Mouse (Mus musculus) urinary bladder, postnatal 4 days (tissue): ENCODE measurements around the gene Tgfbi.

Experiments used
- DNase-seq, 2 experiments: peaks; one replicate each; pipeline ENCODE4 v3.0.0; 2021 to 2022; ENCODE audit warnings: low spot score in 2 of 2

The Tgfbi gene

DNA sequence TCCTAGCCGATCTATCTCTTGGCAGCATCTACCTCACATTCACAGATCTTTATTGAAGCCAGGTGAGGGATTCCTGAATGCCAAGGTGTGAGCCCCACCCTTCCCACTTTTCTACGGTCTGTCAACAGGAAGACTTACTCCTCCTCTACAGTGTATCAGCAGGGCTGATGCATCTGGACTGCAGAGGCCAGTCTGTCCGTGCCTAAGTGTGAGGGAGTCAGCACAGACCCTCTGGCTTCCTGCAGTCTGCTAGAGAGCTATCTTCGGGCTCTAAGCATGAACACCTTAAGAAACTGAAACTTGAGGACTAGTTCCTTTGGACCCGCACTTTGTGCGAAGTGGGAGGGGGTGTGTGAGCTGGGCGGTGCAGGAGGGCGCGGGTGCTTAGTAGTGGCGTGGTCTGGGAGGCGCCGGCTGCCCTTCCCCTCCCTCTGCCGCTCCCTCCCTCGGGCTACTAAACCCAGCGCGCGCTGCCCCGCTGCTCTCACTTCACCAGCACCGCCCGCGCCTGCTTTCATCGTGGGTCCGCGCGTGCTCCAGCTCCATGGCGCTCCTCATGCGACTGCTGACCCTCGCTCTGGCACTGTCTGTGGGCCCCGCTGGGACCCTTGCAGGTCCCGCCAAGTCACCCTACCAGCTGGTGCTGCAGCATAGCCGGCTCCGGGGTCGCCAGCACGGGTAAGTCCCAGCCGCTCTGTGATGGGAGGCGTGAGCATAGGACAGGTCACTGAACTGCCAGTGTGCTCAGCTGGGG lies at the start of gene Tgfbi:
Gene Tgfbi, plus strand, starts transcription at position 421 of the 754 bp plus-strand sequence.
- peak; percentile 56 to 76 for DNase-seq

DNA sequence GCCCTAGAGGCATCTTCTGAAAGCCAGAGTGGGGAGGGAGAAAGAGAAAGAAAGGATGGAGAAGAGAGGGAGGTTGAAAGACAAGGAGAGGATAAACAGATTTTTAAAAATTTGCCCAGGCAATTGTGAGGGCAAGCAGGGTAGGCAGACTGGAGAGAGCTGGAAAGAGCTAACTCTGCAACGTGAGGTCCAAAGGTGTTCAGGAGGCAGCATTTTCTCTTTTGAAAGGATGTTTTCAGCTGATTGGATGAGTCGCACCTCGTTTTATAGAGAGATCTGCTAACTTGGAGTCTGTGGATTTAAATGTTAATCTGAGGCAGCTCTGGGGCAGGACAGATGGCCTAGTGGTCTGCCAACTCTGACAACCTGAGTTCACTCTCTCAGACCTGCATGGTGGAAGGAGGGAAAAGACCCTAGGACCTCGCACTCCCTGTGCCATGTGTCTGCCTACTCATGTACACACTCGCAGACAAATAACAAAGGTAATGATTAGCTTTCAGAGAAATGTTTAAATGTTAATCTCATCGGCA lies 49.4 kb upstream of the Tgfbi start:
- DNase-seq = no peak

DNA sequence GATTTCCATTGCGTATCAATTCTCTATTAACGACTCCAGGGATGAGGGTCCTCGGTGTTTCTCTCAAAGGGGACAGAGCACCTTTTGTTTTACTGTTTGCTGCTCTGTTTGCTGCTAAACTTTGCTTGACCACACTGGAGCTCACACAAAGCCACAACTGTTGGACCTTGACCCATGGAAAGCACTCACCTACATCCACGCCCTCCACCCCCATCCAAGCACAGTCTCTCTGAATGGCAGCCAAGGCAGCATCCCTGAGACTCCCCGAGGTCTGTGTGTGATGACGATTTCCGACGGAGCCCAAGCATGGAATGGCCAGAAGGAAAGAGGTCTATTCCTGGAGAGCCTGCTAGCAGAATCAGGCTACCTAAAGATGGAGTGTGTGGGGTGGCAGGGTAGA lies 48.2 kb upstream of the Tgfbi start:
- DNase-seq = no peak

DNA sequence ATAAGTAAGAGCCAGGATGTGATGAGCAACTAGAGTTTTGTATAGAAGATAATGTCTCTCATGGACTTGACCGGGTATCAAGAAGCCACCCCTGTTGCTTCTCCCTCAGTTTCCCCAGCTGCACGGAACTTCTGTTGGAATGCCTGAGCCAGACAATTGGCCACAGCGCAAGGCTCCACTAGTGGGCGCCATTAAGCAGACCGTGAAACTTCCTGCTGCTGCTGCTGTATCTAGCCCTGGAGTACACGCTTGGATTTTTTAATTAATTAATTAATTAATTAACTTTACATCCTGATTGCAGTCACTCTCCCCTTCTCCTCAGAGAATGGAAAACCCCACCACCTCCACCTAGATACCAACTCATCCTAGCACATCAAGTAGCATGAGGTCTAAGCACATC lies 46.2 kb upstream of the Tgfbi start:
- DNase-seq = no peak

DNA sequence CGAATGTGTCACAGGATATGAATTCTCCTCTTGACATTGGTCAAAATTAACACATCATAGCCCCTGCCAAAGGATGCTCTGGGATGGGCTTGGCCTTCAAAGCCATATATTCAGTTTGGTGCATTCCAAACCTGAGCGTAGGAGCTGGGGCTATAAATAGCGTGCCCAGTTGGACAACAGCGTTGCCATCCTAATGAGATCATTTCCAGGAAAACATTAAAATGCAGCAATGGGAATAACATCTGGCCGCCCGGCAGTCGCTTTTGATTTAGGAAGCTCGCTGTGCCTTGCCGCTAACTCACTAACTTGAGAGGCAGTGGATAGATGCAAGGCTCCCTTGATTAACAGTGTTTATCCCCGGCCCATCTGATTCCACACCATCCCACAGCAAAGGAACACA lies 43.0 kb upstream of the Tgfbi start:
- no peak for DNase-seq

DNA sequence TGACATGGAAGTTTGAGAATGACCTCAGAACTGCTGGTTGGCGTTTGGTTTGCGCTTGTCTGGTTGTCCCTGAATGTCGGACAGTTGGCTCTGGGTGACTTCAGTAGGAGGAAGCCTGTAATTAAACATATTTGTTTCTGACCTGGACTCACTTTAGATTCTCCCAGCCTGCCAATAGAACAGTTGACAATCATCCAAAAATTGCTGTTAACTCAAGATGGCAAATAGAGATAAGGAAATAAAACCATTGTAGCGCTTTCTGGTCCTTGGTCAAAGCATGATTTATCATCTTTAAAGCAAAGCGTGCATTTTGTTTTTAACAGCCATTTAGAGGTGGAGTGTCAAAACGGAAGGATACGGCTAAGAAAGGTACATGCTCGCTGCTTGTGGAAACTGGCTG lies 37.7 kb upstream of the Tgfbi start:
- DNase-seq = no peak

DNA sequence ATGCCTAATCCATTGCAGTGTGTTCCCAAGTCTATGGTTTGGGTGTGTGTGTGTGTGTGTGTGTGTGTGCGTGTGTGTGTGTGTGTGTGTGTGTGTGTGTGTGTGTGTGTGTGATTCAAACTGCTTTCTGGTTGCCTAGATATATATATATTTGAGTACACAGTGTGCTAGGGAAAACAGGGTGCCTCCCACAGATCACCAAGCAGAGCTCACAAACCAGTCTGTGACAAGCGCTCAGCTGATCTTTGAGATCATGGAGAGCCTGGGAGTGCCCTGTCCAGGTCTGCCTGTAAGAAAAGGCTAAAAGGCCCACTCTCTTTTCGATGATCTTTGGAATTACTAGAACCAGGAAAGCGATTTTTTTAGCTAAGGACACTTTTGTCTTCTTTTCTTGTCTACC lies 34.2 kb upstream of the Tgfbi start:
- DNase-seq = no peak

DNA sequence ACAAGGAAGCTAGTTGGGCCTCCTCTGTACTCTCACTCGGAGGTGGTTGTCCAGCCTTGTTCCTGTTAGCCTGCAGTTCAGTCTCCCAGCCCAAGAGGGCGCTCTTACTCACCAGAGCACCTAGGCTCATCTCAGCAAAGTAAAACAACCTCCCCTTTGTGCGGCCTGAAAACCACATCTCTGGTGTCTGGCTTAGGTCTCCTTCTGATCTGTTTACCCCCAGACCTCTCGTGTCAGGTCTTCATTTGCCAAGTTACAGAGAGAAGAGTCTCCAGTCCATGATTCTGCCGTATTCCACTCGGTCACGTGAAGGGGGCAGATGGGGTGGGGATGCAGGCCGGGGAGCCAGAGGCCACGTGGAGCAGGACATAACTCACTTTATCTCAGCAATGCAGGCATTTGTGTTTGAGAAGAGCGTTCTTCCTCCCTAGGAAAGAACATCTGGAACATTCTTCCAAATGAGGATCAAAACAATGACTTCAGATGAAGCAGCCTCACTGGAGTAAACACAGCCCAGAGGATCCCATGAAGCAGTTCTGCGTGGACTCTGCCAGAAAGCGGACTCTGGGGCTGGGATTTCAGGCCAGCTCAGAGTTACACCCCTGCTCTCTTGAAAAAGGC lies 33.5 kb upstream of the Tgfbi start:
- peak; percentile 71 to 80 for DNase-seq

DNA sequence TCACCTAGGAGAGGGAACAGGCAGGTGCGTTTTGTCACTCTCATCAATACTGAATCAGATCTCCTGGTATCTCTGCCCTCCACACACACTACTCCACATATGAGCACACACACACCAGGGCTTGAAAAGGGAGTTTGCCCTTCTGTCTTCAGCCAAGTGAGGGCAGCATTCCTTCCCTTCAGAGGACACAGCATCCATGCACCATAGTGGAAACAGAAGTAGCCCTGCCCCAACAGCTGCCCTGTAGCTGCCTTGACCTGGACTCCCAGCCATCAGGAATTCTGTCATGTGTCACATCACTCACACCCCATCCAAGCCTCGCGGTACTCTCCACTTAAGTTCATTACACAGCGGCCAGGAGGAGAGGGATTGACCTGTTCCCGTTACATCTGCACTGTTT lies 31.2 kb upstream of the Tgfbi start:
- DNase-seq = no peak

DNA sequence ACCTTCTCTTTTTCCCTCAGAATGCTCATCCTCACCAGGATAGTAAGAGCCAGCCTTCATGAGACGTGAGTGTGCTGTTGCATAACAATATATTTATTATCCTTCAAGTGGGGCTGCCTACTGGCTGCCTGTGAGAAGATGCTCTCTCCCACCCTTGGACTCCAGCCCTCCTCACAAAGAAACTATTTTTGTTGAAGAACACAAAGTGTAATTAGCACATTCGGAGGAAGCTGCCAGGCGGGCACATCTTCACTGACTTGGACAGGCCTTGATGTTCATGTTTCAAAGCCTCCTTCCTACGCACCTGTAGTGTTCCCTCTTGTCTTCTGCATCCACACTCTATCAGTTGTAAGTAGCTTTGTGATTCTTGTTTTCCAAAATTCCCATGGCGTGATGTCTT lies 28.9 kb upstream of the Tgfbi start:
- DNase-seq = no peak

DNA sequence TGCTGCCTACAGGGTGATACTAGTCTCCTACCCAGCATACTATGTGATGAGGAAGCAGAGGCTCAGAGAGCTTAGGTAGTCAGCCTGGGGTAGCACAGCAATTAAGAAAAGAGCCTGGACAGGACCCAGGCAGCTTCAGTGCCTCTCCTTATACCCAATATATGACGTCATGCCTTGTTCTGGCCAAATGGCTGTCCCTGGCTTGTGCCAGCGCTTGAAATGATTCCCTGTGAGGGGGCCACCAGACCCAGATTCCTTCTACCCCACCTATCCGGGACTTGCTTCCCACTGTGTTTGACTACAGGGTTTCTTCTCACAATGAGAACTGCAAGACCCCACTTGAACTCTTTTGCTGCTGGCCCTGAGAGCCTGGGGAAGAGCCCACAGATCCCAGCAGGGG lies 27.8 kb upstream of the Tgfbi start:
- DNase-seq = no peak

DNA sequence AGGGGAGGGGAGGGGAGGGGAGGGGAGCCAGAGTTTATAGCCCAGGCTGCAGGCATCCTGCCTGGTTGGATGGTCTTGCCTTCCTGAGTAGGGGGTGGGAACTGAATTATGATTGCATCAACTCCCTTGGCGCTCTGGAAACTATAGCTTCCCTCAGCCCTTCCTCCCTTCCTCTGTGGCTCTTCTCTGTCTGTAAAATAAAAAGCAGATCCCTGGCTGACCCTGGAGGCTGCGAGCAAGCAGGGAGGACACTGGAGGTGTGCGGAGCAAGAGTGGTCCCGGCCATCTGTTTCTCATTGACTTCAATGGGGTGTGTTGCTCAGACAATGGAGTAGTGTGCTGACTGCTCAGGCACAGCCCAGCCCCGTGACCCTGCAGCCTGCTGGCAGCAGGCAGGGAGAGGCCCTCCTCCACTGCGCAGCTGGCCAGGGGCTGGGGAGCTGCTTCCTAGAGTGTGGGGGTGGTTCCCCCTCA lies 27.3 kb upstream of the Tgfbi start:
- peak; percentile 75 to 76 for DNase-seq

DNA sequence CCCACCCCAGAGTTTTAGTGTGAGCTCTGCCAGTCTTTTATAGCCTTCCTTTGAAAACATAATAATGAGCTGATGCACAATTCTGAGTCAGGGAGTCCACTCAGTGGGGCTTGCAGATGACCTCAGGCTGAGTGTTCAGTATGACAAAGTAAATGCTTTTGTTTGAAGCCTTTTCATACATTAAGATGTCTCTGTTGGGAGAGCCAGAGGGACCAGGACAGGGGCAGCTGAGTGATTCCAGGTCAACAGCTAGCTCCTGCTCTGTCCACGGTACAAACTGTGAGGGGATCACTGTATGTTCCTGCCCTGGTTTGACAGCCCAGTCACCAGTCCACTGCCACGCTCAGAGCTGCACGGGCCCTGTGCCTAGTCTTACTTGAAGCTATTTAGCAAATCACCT lies 26.6 kb upstream of the Tgfbi start:
- DNase-seq = no peak

DNA sequence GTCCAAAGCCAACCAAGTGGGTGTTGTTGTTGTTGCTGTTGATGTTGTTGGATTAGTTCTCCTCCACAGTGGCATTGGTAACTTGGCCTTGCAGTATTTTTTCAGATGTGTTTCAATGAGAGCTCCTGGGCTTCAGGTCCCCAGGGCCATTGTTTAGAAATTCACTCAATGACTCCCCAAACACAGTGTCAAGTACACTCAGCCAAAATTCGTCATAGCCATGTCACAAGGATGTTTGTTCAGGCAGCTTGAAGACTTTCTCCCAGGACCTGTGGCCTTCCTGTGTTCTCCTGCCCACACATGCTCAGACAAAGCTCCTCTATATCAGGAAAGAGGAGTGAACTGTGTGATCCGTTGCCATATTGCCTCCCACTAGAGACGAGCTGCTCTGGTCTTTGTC lies 23.3 kb upstream of the Tgfbi start:
- no peak for DNase-seq

DNA sequence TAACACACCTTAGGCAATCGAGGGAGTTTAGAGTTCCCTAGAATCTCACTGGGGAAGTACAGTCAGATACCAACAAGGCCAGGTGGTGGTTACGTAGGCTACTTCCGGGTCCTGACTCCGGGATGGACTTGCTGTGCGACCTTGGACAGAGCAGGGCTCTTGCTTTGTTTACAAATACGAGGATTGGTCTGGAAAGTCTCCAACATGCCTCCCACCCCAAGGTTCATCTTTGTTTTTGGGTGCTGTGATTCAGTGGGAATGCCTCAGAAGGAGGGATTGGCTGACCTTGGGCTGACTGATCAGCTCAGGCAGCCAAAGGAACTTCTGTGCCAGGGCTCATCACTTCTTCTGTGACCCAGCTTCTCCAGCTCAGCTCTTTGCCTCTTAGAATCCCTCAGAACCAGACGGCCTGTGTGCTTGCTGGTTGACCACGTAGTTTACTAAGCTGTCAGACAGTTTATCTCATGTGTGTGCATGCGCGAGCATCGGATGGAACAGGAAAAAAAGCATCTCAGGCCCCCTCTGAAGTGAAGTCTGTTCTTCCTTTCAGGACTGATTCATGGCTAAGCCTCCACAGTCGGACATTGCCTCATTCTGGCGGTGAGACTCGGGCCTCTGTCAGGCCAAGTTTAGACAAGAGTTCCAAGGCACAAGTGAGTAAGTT lies 20.7 kb upstream of the Tgfbi start:
- DNase-seq = peak; percentile 53 to 63

DNA sequence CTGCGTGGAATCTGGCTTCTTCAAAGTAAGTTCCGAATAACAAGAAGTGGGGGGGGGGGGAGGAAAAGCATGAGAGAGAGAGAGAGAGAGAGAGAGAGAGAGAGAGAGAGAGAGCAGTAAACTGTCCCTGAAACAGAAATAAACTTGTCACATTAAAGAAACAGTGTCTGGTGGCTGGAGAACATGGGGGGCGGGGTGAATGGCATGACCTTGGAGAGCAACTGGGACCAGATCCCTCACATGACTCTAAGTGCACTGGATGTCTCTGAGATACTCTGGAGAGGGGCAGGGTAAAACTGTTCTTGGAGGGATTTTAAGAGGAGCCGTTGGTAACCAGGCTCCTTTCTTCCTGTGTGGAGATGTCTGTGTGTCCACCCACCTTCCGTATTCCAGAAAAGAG lies 19.1 kb upstream of the Tgfbi start:
- no peak for DNase-seq

DNA sequence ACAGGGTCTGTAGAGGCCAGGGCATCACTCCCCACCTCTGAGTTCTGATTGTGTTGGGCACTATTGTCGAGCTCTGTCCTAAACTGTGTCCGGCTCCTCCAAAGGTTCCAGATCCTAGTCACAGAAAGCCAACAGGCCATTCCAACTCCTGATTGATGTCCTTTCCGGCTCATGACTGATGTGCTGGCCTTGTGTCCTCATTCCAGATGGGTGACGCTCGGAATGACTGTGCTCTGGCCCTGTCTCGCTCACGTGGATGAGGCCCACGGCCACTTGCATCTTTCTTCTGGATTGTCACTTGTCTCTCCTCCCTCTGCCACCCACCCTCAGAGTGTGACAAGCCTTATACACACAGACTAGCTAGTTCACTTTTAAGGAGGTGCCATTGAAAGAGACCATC lies 18.1 kb upstream of the Tgfbi start:
- DNase-seq = no peak

DNA sequence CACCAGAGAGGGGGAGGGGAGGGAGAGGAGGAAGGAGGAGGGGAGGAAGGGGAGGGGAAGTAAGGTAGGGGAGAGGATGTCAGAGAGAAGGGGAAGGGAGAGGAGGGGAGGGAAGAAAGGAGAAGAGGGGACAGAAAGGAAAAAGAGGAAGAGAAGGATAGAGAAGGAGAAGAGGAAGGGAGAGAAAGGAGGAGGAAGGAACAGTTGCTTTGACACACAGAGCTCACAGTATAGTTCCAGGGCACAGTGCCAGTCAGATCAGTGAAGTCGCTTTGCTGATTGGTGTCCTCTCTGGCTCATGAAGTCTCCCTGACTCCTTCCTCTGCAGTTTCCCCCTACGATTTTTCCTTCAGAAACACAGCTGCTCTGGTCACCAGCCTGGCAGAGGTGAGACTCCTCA lies 17.4 kb upstream of the Tgfbi start:
- no peak for DNase-seq

DNA sequence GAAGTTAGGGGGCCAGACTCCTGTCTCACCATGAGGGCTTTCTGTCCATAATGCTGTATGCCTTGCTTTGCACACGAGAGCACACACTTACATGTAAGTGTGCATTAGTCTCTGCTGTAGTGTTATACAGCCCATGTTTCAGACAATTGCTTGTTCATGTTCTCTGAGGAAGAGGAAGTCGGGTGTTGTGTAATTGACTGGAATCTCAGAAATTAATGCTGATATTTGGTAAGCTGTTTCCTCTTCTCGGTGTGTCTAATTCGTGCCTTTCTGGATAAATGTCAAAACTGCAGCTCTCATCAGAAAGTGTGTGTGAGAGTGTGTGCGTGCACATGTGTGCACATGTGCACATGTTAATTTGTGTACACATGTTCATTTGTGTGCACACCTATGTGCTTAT lies 16.1 kb upstream of the Tgfbi start:
- DNase-seq = no peak

DNA sequence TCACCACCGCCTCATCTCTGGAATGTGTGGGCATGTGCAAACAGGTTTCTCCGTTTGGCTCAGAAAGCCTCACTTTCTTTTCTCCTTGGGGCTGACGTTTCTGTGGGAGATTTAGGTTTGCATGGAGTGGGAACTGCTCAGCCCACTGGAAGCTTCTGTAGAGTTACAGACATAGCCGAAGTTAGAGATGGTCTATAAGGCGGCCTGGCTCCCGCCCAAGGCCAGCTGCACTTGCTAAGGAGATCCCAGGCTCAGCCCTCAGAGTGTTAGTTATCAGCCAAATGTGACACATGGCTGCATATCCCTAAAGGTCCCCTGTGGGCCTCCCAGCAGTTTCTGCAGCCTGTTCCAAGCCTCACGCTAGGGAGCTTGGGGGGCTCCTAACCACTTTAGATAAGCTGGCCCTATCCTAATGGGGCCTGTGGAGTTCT lies 15.3 kb upstream of the Tgfbi start:
- no peak for DNase-seq

DNA sequence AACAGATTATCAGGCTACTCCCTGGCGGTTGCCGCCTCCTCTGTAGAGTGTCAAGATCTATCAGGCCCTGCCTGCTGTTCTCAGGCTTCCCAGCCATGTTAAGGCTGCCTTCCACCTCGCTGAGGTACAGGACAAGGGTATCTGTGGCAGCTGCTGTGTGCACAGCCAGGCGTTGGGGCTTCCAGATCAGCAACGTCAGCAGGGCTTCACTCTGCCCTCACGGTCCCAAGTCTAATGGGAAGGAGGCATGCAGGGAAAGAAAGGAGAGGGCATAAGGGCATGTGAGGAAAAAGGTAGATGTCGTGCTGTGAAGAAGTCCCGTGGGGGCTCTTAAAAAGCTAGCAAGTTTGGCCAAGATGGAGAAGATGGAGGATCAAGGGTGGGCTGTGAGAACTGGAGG lies 14.1 kb upstream of the Tgfbi start:
- DNase-seq = no peak

DNA sequence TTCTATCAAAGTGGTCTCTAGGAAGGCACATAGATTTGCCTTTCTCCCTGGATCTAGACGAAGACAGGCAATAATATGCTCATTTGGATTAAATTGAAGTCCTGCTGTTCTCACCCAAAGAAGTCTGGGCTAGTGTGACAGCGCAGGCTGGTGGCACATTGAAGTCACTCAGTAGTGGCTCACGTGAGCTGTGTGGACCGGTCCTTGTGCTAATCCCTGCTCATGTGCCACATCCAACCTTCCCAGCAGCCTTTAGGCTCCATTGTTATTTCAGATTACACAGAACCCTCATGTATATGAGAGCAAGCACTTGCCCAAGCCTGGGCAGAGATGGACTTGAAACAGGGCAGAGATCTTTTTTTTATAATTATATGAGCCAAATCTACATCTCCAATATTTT lies 12.0 kb upstream of the Tgfbi start:
- no peak for DNase-seq
